Mouse (Mus musculus): Measurements from ENCODE around the gene Lef1. TPM values are rescaled to one million over a fixed set of nuclear protein-coding genes. Genes with fewer than 3 reads are reported as not detected.

Lef1 gene
- polyA plus RNA-seq, 1 experiment from 2014 or later, result 24.8 TPM

- Histone ChIP-seq H3K36me3 (ENCODE audit: poor library complexity, severe bottlenecking) (no peaks in the 10 kb centered on the region), H3K4me2 (no peak overlapping the region), H3K9ac (no peak overlapping the region), H3K4me3 (no peak overlapping the region), H3K27me3 (peaks cover 8% of the 10 kb centered on the region; the same call in 1 of the 2 replicates), H3K9me3 (replicated peaks) (no peaks in the 10 kb centered on the region), H3K27ac (no peak overlapping the region), H3K4me1 (peaks cover 8% of the 10 kb centered on the region)
- no peak for ATAC-seq
- WGBS, result 78% methylated on average over 9 of the region's 9 CpGs
Observed at GRCm38 (mm10) chr3:131085978-131086377, 24.3 kb upstream of the Lef1 start.

DNA sequence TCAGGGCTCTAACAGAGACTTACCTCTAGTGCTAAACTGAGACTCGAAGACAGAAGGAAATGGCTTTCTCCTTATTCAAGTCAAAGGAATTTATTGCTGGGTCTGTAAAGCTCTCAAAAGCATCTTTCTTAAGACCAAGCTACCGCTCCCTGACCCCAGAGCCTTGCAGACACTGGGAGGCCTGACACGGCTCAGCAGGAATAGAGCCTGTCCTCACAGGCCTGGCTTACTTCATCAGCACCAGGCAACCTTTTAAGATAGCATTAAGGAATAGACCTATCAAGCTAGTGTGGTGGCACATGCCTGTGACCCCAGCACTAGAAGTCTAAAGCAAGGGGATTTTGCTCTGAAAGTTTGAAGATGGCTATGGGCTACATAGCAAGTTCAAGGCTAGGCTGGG, 20.6 kb upstream of the Lef1 start:
- ATAC-seq, result no peak
- H3K27me3 ChIP-seq, result peaks cover 5% of the 10 kb centered on the region; the same call in 1 of the 2 replicates
- H3K4me2 ChIP-seq, result no peak overlapping the region
- no peaks in the 10 kb centered on the region for H3K36me3 ChIP-seq (ENCODE audit: poor library complexity, severe bottlenecking)
- H3K4me1 ChIP-seq, result peaks cover 6% of the 10 kb centered on the region
- WGBS, result 47% methylated on average over 3 of the region's 3 CpGs
- no peak overlapping the region for H3K9ac ChIP-seq
- H3K4me3 ChIP-seq, result no peak overlapping the region
- H3K9me3 ChIP-seq (replicated peaks), result no peaks in the 10 kb centered on the region
- H3K27ac ChIP-seq, result no peak overlapping the region

- WGBS, result 79% methylated on average over 6 of the region's 6 CpGs
- Histone ChIP-seq H3K4me3 (no peak overlapping the region), H3K9ac (no peak overlapping the region)
Observed at GRCm38 (mm10) chr3:131092113-131092512, 18.2 kb upstream of the Lef1 start.

GRCm38 (mm10) chr3:131093736-131094135, 16.5 kb upstream of the Lef1 start:
- no peak overlapping the region for H3K4me2 ChIP-seq
- 79% methylated on average over 12 of the region's 12 CpGs for WGBS
- no peaks in the 10 kb centered on the region for H3K4me1 ChIP-seq
- H3K27ac ChIP-seq, result no peak overlapping the region
- H3K36me3 ChIP-seq (ENCODE audit: poor library complexity, severe bottlenecking), result no peaks in the 10 kb centered on the region
- no peak for ATAC-seq
- no peak overlapping the region for H3K4me3 ChIP-seq
- no peaks in the 10 kb centered on the region for H3K9me3 ChIP-seq (replicated peaks)
- no peaks in the 10 kb centered on the region for H3K27me3 ChIP-seq
- no peak overlapping the region for H3K9ac ChIP-seq

More at GRCm38 (mm10) chr3:131092113-131092512, 18.2 kb upstream of the Lef1 start:
- ATAC-seq, result no peak
- Histone ChIP-seq H3K36me3 (ENCODE audit: poor library complexity, severe bottlenecking) (no peaks in the 10 kb centered on the region), H3K9me3 (replicated peaks) (no peaks in the 10 kb centered on the region), H3K4me2 (no peak overlapping the region), H3K27ac (no peak overlapping the region), H3K4me1 (no peaks in the 10 kb centered on the region), H3K27me3 (no peaks in the 10 kb centered on the region)

DNA sequence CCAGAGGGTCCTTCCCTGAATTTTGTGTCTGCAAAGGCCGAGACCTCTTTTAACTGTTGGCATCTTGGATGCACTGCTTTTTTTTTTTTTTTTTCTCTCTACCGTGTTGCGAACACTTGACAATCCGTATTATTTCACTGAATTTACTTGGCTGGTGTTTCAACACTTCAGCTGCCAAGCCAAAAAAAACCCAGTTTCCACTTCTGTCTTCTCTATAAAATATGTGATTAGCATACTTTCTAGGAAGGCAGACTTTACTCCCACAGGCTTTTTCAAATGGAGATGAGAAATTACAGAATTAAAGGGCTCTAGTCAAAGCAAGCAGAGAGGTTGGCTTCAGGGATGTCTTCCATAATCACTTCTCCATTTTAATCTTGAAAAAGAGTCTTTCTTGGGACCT, 14.2 kb upstream of the Lef1 start:
- no peaks in the 10 kb centered on the region for H3K9me3 ChIP-seq (replicated peaks)
- H3K4me3 ChIP-seq, result no peak overlapping the region
- H3K9ac ChIP-seq, result no peak overlapping the region
- no peaks in the 10 kb centered on the region for H3K36me3 ChIP-seq (ENCODE audit: poor library complexity, severe bottlenecking)
- H3K4me1 ChIP-seq, result no peaks in the 10 kb centered on the region
- no peaks in the 10 kb centered on the region for H3K27me3 ChIP-seq
- WGBS, result 57% methylated on average over 4 of the region's 4 CpGs
- ATAC-seq, result no peak
- H3K4me2 ChIP-seq, result no peak overlapping the region
- no peak overlapping the region for H3K27ac ChIP-seq

DNA sequence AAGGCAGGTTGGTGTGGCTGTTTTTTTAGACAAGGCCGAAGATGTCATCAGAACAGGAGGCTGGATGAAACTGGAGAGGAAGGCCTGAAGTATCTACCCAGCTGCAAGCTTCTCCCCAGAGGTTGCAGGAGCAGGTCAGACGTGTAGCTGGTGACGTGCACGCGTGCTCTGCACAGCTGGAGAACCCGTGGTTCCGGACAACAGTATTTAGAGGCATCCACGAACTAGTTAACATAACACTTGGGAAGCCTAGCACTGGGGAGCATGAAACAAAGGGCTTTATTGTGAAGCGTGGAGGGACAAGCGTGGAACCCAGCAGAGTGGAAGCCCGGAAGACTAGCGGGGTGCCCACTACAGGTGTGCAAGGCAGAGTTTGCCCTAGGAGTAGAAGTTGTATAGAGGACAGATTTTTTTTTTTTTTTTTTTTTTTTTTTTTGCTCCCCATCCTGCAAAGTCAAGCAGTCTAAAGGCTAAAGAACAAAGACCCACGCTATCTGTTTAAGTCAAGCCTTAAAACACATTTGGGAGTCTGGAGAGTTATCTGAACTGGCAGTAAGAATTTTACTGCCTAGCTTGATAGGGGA, 8.0 kb upstream of the Lef1 start:
- Histone ChIP-seq H3K9me3 (replicated peaks) (no peaks in the 10 kb centered on the region), H3K4me2 (no peak overlapping the region), H3K4me1 (peaks cover 27% of the 10 kb centered on the region), H3K36me3 (ENCODE audit: poor library complexity, severe bottlenecking) (no peaks in the 10 kb centered on the region), H3K4me3 (no peak overlapping the region), H3K9ac (no peak overlapping the region), H3K27me3 (peaks cover 40% of the 10 kb centered on the region), H3K27ac (no peak overlapping the region)
- 15% methylated on average over 13 of the region's 13 CpGs for WGBS
- no peak for ATAC-seq

DNA sequence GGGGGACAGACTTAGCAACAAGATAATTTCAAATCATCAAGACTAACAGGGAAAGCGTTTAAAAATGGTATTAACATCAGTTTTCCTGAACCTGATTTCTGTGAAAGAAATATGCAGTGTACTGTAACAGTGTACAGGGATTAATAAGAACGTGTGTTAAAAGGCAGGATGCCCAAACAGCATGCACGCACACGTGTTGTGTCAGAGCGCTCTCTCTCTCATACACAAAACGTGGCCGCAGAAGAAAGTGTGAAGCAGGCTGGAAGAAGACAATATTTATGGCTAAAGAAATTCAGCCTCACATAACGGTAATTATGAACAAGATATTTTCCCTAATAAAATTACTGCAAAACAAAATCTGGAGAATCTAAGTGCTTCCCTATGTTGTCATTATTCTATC, 4.9 kb upstream of the Lef1 start:
- Histone ChIP-seq H3K27ac (no peak overlapping the region), H3K9ac (no peak overlapping the region)

DNA sequence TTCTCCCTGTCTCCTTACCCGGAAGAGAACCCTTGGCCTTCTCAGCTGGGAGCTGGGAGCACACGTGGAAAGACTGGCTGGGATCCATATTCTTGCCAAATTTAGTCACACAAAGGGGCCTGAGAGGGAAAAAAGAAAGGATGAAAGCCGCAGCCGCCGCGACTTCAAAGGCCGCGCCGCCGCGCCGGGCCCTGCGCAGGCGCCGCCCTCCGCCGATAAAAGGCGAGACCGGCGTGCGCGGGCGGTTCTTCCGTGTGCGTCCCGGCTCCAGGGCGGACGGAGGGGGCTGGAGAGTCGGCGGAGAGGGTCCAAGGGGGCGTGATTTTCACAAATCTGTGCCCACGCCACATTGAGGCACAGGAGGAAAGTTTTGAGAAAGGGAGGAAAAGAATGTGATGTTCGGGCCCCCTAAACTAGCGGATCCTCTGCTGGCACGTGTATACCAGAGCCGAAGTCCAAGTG, 4.3 kb upstream of the Lef1 start:
- ATAC-seq, result peak; percentile 64
- peak overlapping the region; percentile 43 for H3K4me3 ChIP-seq
- peaks cover 51% of the 10 kb centered on the region for H3K4me1 ChIP-seq
- H3K27ac ChIP-seq, result no peak overlapping the region
- H3K4me2 ChIP-seq, result peak overlapping the region; percentile 76
- no peaks in the 10 kb centered on the region for H3K36me3 ChIP-seq (ENCODE audit: poor library complexity, severe bottlenecking)
- peaks cover 63% of the 10 kb centered on the region for H3K27me3 ChIP-seq
- WGBS, result under 1% methylated on average over 35 of the region's 36 CpGs
- peak overlapping the region; percentile 61 for H3K9ac ChIP-seq
- no peaks in the 10 kb centered on the region for H3K9me3 ChIP-seq (replicated peaks)

More for the DNA sequence above, 4.9 kb upstream of the Lef1 start:
- Histone ChIP-seq H3K36me3 (ENCODE audit: poor library complexity, severe bottlenecking) (no peaks in the 10 kb centered on the region), H3K4me3 (peak overlapping the region; percentile 43; the same call in 1 of the 2 replicates), H3K9me3 (replicated peaks) (no peaks in the 10 kb centered on the region), H3K27me3 (peaks cover 63% of the 10 kb centered on the region), H3K4me1 (peaks cover 50% of the 10 kb centered on the region), H3K4me2 (peak overlapping the region; percentile 76)
- WGBS, result 30% methylated on average over 8 of the region's 8 CpGs
- ATAC-seq, result no peak

DNA sequence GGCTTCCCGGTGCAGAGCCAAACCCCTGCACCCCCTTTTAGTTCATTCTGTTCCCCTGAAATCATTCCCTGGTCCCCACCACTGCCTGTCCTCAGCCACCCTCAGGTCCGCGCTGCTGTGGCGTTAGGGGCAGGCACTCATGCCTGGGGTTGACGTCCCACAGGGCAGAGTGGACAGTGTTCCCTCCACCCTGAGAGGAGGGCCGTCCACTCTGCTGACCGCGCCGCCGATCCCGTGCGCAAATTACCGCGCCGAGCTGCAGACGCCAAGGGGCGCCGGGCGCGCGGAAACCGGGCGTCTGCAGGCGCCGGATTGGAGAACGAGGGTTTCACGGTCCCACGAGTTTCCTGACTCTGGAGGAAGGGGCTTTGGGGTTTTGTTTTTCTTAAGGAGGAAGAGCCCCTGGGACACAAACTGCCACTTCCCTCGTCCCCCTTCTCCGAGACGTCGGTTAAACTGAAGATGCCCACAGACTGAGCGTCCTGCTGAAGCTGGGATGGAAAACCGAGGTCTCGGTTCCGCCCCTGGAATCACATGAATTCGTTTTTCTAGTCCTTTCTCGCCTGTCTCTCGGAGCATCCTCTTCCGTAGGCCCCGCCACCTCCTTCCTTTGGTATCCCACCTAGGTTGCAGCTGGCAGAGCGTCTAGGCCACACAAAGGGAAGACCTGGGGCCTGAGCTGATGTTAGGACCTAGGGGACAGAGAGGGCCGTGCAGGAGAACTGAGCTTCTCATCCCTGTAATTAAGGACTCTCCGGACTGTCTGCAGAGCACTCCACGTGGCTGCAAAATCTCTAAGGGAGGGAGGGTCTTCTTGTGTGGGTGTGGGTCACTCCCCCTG, 3.6 kb upstream of the Lef1 start:
- 1% methylated on average over 45 of the region's 45 CpGs for whole genome bisulfite sequencing
- H3K27ac ChIP-seq, result no peak overlapping the region
- no peaks in the 10 kb centered on the region for H3K36me3 ChIP-seq (ENCODE audit: poor library complexity, severe bottlenecking)
- H3K9ac ChIP-seq, result peak overlapping the region; percentile 61
- H3K4me1 ChIP-seq, result peaks cover 54% of the 10 kb centered on the region
- H3K9me3 ChIP-seq (replicated peaks), result no peaks in the 10 kb centered on the region
- H3K27me3 ChIP-seq, result peaks cover 63% of the 10 kb centered on the region
- H3K4me3 ChIP-seq, result peak overlapping the region; percentile 43
- peak overlapping the region; percentile 76 for H3K4me2 ChIP-seq
- 0 out of 2 replicates have a peak, but pooled peaks have one; percentile 0 for ATAC-seq

DNA sequence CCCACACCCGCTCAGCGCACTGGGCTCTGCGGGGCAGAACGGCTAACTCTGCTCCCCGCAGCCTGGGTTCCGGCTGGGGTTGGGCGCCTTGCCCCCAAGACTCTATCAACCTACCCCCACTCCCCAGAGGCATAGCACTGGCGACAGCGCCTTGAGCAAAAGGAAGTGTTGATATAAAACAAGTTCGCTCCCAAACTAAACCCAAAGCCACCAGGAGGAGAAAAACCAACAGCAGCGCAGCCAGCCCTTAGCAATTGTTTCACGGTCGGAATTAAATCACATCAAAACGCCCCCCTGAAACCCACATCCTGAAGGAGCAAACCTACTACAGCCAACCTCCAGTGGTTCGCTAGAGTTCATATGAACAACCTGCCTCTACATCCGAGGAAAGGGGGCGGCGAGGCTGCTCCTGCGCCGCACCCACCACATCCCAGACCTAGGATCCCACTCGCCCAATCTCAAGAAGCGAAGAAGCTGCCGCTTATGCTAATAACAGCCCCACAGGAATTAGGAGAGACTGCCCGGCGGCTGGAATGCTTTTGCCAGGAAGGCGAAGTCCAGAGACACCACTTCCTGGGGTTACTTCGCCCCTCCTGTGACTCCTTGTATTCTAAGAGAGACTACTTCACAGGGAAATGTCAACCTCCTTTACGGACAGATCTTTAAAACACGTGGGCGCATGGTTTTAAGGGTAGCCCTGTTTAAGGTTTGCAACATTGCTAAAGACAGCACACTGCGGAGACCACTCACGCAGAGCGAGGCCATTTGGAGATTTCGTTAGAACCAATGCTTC, 2.8 kb upstream of the Lef1 start:
- Histone ChIP-seq H3K27ac (no peak overlapping the region), H3K4me1 (peaks cover 58% of the 10 kb centered on the region), H3K9ac (peak overlapping the region; percentile 49)

DNA sequence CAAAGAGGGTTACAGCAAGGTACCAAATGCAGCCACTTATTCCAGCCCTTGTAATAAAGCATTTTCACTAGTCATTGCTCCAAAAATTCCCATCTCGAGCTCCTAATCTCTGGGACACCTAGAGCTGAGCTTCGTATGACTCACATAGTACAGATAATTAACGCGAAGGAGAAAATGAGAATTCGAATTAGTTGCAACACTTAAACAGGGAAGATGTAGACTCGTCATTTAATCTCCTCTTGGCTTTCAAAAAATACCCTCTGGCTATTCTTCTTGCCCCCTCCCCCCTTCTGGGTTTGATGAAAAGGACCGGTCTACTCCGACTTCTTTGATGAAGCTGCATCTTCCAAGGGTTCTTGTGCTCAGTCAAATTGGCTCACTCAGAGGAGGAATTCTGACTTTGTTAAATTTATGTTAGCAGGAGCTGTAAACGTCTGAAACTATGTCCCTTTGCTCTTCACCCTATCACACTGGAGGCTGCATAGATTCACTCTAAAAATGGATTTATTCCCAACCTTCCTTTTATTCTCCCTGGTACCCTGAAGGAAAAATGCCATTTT, 2.1 kb upstream of the Lef1 start:
- no peak overlapping the region for H3K27ac ChIP-seq
- ATAC-seq, result no peak
- peak overlapping the region; percentile 76 for H3K4me2 ChIP-seq
- 1% methylated on average over 9 of the region's 9 CpGs for WGBS
- H3K36me3 ChIP-seq (ENCODE audit: poor library complexity, severe bottlenecking), result no peaks in the 10 kb centered on the region
- H3K4me3 ChIP-seq, result peak overlapping the region; percentile 43; the same call in 1 of the 2 replicates
- H3K4me1 ChIP-seq, result peaks cover 62% of the 10 kb centered on the region
- H3K9me3 ChIP-seq (replicated peaks), result no peaks in the 10 kb centered on the region
- peaks cover 60% of the 10 kb centered on the region for H3K27me3 ChIP-seq
- H3K9ac ChIP-seq, result peak overlapping the region; percentile 49; the same call in 1 of the 2 replicates

More for the DNA sequence above, 2.8 kb upstream of the Lef1 start:
- peaks cover 64% of the 10 kb centered on the region for H3K27me3 ChIP-seq
- peak overlapping the region; percentile 76 for H3K4me2 ChIP-seq
- H3K4me3 ChIP-seq, result peak overlapping the region; percentile 43
- no peak for ATAC-seq
- no peaks in the 10 kb centered on the region for H3K9me3 ChIP-seq (replicated peaks)
- H3K36me3 ChIP-seq (ENCODE audit: poor library complexity, severe bottlenecking), result no peaks in the 10 kb centered on the region
- under 1% methylated on average over 33 of the region's 34 CpGs for WGBS
